Mouse (Mus musculus): ENCODE data around the gene Plekha6. TPM values are rescaled to one million over a fixed set of nuclear protein-coding genes. Genes with fewer than 3 reads are reported as not detected.

Plekha6 gene
- total and polyA plus RNA-seq, 2 experiments from 2014 or later = 11.9 to 49.3 TPM

DNA sequence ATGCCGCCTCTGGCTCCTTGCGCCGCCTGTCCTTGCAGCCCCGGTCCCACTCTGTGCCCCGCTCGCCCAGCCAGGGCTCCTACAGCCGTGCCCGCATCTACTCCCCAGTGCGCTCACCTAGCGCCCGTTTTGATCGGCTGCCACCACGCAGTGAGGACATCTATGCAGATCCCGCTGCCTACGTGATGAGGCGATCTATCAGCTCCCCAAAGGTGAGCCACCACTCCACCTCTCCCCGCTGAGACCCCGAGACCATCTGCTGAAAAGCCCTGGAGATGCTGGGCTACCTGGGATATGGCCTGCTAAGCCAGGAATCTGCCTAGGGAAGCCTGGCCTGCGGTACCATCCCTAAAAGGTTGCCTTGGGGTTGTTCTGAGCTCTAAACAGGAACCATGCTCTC lies 110.2 kb downstream of the Plekha6 start:
- 0 out of 2 replicates have a peak overlapping the region, but pooled peaks have one; percentile 33 for H3K9ac ChIP-seq (replicated peaks; ENCODE audit: low read length, poor library complexity, severe bottlenecking)

DNA sequence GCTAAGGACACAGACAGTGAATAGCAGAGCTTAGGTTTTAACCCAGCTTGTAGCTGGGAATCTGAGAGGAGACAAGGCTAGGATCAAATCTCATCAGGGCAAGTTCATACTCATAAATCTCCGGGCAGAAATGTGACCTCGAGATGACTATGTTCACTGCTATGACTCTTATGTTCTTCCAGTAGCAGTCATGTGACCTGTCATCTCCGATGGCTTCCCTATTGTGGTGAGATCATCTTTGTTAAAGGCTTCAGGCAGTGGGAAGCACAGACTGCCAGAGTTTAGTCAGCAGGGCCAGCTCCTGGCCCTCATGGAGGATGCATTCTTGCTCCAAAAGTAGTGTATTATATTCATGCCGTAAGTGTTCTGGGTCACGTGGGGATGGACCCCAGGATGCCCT lies 113.0 kb downstream of the Plekha6 start:
- H3K4me1 ChIP-seq (ENCODE audit: insufficient read depth, low read length) = no peaks in the 10 kb centered on the region
- H3K9ac ChIP-seq (replicated peaks; ENCODE audit: low read length, poor library complexity, severe bottlenecking) = no peak overlapping the region
- H3K36me3 ChIP-seq (ENCODE audit: insufficient read depth, low read length) = peaks cover 58% of the 10 kb centered on the region
- no peak overlapping the region for H3K4me3 ChIP-seq (ENCODE audit: low read depth, low read length)
- no peak for TF ChIP-seq CTCF (IDR thresholded peaks at IDR 0.05)
- H3K27ac ChIP-seq (ENCODE audit: low read depth, low read length) = no peak overlapping the region
- no peak for ATAC-seq (ENCODE audit: low FRiP score)
- H3K9me3 ChIP-seq (ENCODE audit: low read length) = no peaks in the 10 kb centered on the region
- 66% methylated on average over 5 of the region's 5 CpGs for WGBS
- H3K27me3 ChIP-seq (ENCODE audit: insufficient read depth, low read length) = no peaks in the 10 kb centered on the region
- no peak for DNase-seq (ENCODE audit: low spot score)
- H3K4me2 ChIP-seq (ENCODE audit: low read depth, low read length, poor library complexity, severe bottlenecking) = no peak overlapping the region

More for the DNA sequence above, 110.2 kb downstream of the Plekha6 start:
- TF ChIP-seq CTCF (IDR thresholded peaks at IDR 0.05) = no peak
- H3K9me3 ChIP-seq (ENCODE audit: low read length) = no peaks in the 10 kb centered on the region
- H3K4me2 ChIP-seq (ENCODE audit: low read depth, low read length, poor library complexity, severe bottlenecking) = no peak overlapping the region
- no peak overlapping the region for H3K27ac ChIP-seq (ENCODE audit: low read depth, low read length)
- no peak for ATAC-seq (ENCODE audit: low FRiP score)
- no peaks in the 10 kb centered on the region for H3K4me1 ChIP-seq (ENCODE audit: insufficient read depth, low read length)
- DNase-seq (ENCODE audit: low spot score) = no peak
- no peaks in the 10 kb centered on the region for H3K27me3 ChIP-seq (ENCODE audit: insufficient read depth, low read length)
- peaks cover 54% of the 10 kb centered on the region for H3K36me3 ChIP-seq (ENCODE audit: insufficient read depth, low read length)
- no peak overlapping the region for H3K4me3 ChIP-seq (ENCODE audit: low read depth, low read length)
- WGBS = 91% methylated on average over 19 of the region's 19 CpGs

DNA sequence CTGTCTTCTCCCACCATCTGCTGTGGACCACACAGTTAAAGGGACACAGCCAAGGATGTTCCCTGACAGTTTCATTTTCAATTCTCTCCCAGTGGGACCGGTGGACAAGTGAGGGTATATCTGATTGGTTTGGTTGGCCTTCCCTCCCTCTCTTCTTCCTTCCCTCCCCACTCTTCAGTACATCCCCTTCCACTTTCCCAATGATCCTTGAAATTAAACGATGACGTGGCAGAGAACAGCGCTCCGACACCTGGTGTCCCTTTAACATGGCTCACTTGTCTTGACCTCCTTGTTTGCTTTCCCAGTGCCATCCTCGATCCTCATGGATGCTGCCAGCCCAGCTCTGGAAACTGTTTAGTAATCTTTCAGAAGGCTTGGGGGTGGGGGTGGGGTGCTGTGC lies 114.5 kb downstream of the Plekha6 start:
- H3K9ac ChIP-seq (replicated peaks; ENCODE audit: low read length, poor library complexity, severe bottlenecking) = no peak overlapping the region
- WGBS = 81% methylated on average over 6 of the region's 6 CpGs
- TF ChIP-seq CTCF (IDR thresholded peaks at IDR 0.05) = no peak
- ATAC-seq (ENCODE audit: low FRiP score) (no peak), DNase-seq (ENCODE audit: low spot score) (peak; percentile 47)
- no peak overlapping the region for H3K4me3 ChIP-seq (ENCODE audit: low read depth, low read length)
- H3K27ac ChIP-seq (ENCODE audit: low read depth, low read length) = no peak overlapping the region
- H3K4me1 ChIP-seq (ENCODE audit: insufficient read depth, low read length) = no peaks in the 10 kb centered on the region
- no peak overlapping the region for H3K4me2 ChIP-seq (ENCODE audit: low read depth, low read length, poor library complexity, severe bottlenecking)
- H3K9me3 ChIP-seq (ENCODE audit: low read length) = no peaks in the 10 kb centered on the region
- peaks cover 57% of the 10 kb centered on the region for H3K36me3 ChIP-seq (ENCODE audit: insufficient read depth, low read length)
- no peaks in the 10 kb centered on the region for H3K27me3 ChIP-seq (ENCODE audit: insufficient read depth, low read length)

DNA sequence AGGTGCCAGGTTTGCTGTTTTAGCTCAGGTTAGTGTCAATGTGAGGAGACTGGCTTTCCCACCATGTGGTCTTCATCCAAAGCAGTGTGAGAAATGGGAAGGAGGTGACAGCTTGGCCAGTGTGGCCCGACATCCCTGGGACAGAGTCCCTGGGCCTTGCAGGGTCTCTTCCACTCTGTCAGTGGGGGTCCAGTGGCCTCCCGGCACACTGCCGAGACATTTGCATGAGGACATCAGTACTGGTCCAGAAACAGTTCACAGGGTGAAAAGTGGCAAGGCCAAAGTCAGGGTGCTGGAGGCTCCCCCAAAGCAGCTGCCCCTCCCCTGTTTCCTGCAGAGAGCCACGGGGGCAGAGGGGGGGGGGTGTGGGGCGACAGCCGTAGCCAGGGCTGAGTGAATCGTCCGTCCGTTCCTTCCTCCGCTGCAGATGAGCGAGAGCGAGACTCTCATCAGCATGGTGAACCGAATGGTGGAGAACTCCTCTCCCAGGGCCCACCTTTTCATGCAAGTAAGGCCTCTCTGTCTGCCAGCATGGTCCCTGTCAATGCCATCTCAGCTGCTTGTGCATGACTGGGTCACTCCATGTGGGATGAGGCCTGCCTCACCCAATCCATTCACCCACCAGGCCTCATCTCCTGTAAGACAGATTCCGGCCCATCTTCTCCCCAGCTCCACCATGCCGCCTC lies 115.1 kb downstream of the Plekha6 start:
- ATAC-seq (ENCODE audit: low FRiP score) (no peak), DNase-seq (ENCODE audit: low spot score) (no peak)
- Histone ChIP-seq H3K4me1 (ENCODE audit: insufficient read depth, low read length) (no peaks in the 10 kb centered on the region), H3K27ac (ENCODE audit: low read depth, low read length) (0 out of 2 replicates have a peak overlapping the region, but pooled peaks have one; percentile 38), H3K4me3 (ENCODE audit: low read depth, low read length) (no peak overlapping the region), H3K27me3 (ENCODE audit: insufficient read depth, low read length) (no peaks in the 10 kb centered on the region), H3K9me3 (ENCODE audit: low read length) (no peaks in the 10 kb centered on the region), H3K36me3 (ENCODE audit: insufficient read depth, low read length) (peaks cover 53% of the 10 kb centered on the region), H3K9ac (replicated peaks; ENCODE audit: low read length, poor library complexity, severe bottlenecking) (0 out of 2 replicates have a peak overlapping the region, but pooled peaks have one; percentile 29), H3K4me2 (ENCODE audit: low read depth, low read length, poor library complexity, severe bottlenecking) (no peak overlapping the region)
- WGBS = 61% methylated on average over 15 of the region's 15 CpGs
- TF ChIP-seq CTCF (IDR thresholded peaks at IDR 0.05) = no peak

DNA sequence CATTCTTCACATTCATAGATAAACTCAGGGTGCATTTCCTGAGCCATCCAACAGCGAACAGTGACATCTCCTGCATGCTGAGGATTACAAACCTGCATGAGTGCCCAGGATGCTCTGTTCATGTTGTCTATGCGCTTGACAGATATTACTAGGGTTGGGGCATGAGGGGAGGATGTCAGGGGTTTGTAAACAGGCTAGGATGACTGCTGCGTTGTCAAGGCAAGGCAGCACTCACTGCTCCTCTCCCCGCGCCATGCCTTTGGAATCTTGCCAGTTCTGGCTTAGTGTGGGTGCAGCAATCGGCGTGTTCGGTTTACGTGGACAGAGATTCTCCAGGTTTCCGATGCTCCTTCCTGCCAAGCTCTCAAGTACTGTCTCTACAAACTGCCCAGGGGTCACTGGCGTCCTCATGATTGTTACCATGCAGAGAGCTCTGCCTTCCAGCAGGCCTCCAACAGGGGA lies 115.7 kb downstream of the Plekha6 start:
- Histone ChIP-seq H3K4me2 (ENCODE audit: low read depth, low read length, poor library complexity, severe bottlenecking) (no peak overlapping the region), H3K27ac (ENCODE audit: low read depth, low read length) (no peak overlapping the region)
- peak; percentile 27 for DNase-seq (ENCODE audit: low spot score)

DNA sequence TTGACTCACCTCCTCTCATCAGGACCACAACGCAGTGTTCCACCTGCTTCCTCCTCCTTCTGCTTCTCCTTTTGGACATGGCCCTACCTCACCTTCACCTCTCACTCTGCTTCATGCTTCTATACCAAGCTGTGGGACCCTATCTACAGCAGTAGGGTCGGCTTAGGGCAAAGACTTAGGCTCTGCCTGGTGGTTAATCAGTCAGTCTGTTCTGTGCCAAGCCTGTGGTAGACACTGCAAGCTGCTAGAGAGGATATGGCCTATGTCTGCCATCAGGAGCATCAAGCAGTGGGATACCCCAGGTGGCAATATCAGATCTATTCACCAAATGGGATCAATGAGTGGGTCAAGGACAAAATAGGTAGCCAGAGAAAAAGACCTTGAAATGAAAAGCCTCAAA lies 116.5 kb downstream of the Plekha6 start:
- no peaks in the 10 kb centered on the region for H3K27me3 ChIP-seq (ENCODE audit: insufficient read depth, low read length)
- ATAC-seq (ENCODE audit: low FRiP score) (no peak), DNase-seq (ENCODE audit: low spot score) (no peak)
- no peak overlapping the region for H3K4me3 ChIP-seq (ENCODE audit: low read depth, low read length)
- no peak overlapping the region for H3K9ac ChIP-seq (replicated peaks; ENCODE audit: low read length, poor library complexity, severe bottlenecking)
- H3K27ac ChIP-seq (ENCODE audit: low read depth, low read length) = no peak overlapping the region
- WGBS = 96% methylated on average over 2 of the region's 2 CpGs
- no peaks in the 10 kb centered on the region for H3K4me1 ChIP-seq (ENCODE audit: insufficient read depth, low read length)
- peaks cover 48% of the 10 kb centered on the region for H3K36me3 ChIP-seq (ENCODE audit: insufficient read depth, low read length)
- H3K9me3 ChIP-seq (ENCODE audit: low read length) = no peaks in the 10 kb centered on the region
- no peak for TF ChIP-seq CTCF (IDR thresholded peaks at IDR 0.05)
- no peak overlapping the region for H3K4me2 ChIP-seq (ENCODE audit: low read depth, low read length, poor library complexity, severe bottlenecking)

More for the DNA sequence above, 115.7 kb downstream of the Plekha6 start:
- no peaks in the 10 kb centered on the region for H3K9me3 ChIP-seq (ENCODE audit: low read length)
- H3K27me3 ChIP-seq (ENCODE audit: insufficient read depth, low read length) = no peaks in the 10 kb centered on the region
- H3K36me3 ChIP-seq (ENCODE audit: insufficient read depth, low read length) = peaks cover 47% of the 10 kb centered on the region
- 60% methylated on average over 11 of the region's 11 CpGs for WGBS
- H3K4me3 ChIP-seq (ENCODE audit: low read depth, low read length) = no peak overlapping the region
- 0 out of 2 replicates have a peak overlapping the region, but pooled peaks have one; percentile 29 for H3K9ac ChIP-seq (replicated peaks; ENCODE audit: low read length, poor library complexity, severe bottlenecking)
- H3K4me1 ChIP-seq (ENCODE audit: insufficient read depth, low read length) = no peaks in the 10 kb centered on the region
- 0 out of 2 replicates have a peak, but pooled peaks have one; percentile 35 for ATAC-seq (ENCODE audit: low FRiP score)
- TF ChIP-seq CTCF (IDR thresholded peaks at IDR 0.05) = peak; percentile 21

Data from midbrain, postnatal 0 days (tissue).